Mouse (Mus musculus): ENCODE data around the gene Kirrel3. TPM values are rescaled to one million over a fixed set of nuclear protein-coding genes. Genes with fewer than 3 reads are reported as not detected.

Kirrel3 gene
- polyA plus RNA-seq, 1 experiment from 2014 or later: 6.0 TPM

- DNase-seq (ENCODE audit: low spot score, missing footprints) (peak; percentile 87), ATAC-seq (ENCODE audit: low FRiP score) (no peak)
- peaks cover 4% of the 10 kb centered on the region for H3K4me1 ChIP-seq (ENCODE audit: control insufficient read depth, insufficient read depth, low read length)
- no peaks in the 10 kb centered on the region for H3K9me3 ChIP-seq (ENCODE audit: control insufficient read depth, low read length)
- no peaks in the 10 kb centered on the region for H3K27me3 ChIP-seq (ENCODE audit: control insufficient read depth, insufficient read depth, low read length)
- H3K36me3 ChIP-seq (ENCODE audit: control insufficient read depth, insufficient read depth, low read length): no peaks in the 10 kb centered on the region
- H3K9ac ChIP-seq (ENCODE audit: low read length): no peak overlapping the region
- no peak overlapping the region for H3K4me3 ChIP-seq (ENCODE audit: low read depth, low read length)
- WGBS: 83% methylated on average over 5 of the region's 5 CpGs
- H3K4me2 ChIP-seq: no peak overlapping the region
- H3K27ac ChIP-seq (ENCODE audit: low read depth, low read length): no peak overlapping the region
Measured at GRCm38 (mm10) chr9:34752076-34752800, 266.5 kb downstream of the Kirrel3 start.

- ATAC-seq (ENCODE audit: low FRiP score) (no peak), DNase-seq (ENCODE audit: low spot score, missing footprints) (peak; percentile 93)
- Histone ChIP-seq H3K36me3 (ENCODE audit: control insufficient read depth, insufficient read depth, low read length) (no peaks in the 10 kb centered on the region), H3K4me1 (ENCODE audit: control insufficient read depth, insufficient read depth, low read length) (peaks cover 4% of the 10 kb centered on the region), H3K9ac (ENCODE audit: low read length) (no peak overlapping the region), H3K9me3 (ENCODE audit: control insufficient read depth, low read length) (no peaks in the 10 kb centered on the region), H3K27me3 (ENCODE audit: control insufficient read depth, insufficient read depth, low read length) (no peaks in the 10 kb centered on the region), H3K4me3 (ENCODE audit: low read depth, low read length) (no peak overlapping the region), H3K4me2 (no peak overlapping the region), H3K27ac (ENCODE audit: low read depth, low read length) (no peak overlapping the region)
- WGBS: 29% methylated on average over 4 of the region's 4 CpGs
Measured at GRCm38 (mm10) chr9:34752801-34753170, 267.1 kb downstream of the Kirrel3 start.

DNA sequence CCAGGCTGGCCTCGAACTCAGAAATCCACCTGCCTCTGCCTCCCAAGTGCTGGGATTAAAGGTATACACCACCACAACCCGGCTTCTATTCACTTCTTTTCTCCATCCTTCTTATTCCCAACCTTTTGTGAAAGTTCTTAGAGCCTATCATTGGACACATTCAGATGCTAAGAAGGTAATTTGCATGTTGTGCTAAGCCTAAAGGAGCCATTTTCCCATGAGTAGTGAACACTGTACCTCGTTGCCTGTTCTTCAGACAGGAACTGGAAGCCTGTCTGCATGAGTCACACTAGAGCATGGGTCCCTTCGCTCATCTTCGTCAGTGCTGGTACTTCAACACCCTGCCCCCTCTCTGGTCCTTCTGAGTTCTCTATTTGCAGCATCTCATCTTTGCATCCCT, 268.2 kb downstream of the Kirrel3 start:
- no peak for DNase-seq (ENCODE audit: low spot score, missing footprints)
- peak overlapping the region; percentile 58 for H3K27ac ChIP-seq (ENCODE audit: low read depth, low read length)
- H3K9ac ChIP-seq (ENCODE audit: low read length): no peak overlapping the region
- 62% methylated on average over 5 of the region's 5 CpGs for WGBS
- ATAC-seq (ENCODE audit: low FRiP score): no peak
- H3K4me3 ChIP-seq (ENCODE audit: low read depth, low read length): no peak overlapping the region
- H3K4me2 ChIP-seq: no peak overlapping the region
- H3K9me3 ChIP-seq (ENCODE audit: control insufficient read depth, low read length): no peaks in the 10 kb centered on the region
- no peaks in the 10 kb centered on the region for H3K27me3 ChIP-seq (ENCODE audit: control insufficient read depth, insufficient read depth, low read length)
- H3K36me3 ChIP-seq (ENCODE audit: control insufficient read depth, insufficient read depth, low read length): no peaks in the 10 kb centered on the region
- peaks cover 4% of the 10 kb centered on the region for H3K4me1 ChIP-seq (ENCODE audit: control insufficient read depth, insufficient read depth, low read length)

DNA sequence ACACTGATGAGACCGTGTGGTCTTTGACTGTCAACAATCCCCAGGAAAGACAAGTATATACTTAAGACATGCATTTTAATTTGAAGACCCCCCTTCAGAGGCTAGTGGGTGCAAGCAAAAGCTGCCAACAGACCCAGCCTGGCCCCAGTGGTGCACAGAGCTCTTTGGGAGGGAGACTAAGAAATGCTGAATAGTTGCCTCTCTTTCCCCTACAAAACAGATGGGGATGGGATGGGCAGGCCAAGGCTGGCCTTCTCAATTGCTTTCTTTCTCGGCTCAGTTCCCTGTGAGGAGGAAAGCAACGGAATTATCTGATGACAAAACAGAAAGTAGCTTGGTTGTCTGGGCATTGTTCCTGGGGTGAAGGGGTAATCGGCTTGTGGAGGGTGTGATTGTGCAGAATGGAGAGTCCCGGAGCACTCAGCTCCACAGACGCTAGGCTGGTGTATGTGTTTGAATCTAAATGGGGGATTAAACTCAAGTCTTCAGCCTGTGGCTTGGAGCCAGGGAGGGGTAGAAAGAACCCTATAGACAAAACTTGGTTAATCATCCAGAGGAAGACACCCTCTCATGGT, 268.9 kb downstream of the Kirrel3 start:
- DNase-seq (ENCODE audit: low spot score, missing footprints): peak; percentile 91
- no peak overlapping the region for H3K4me3 ChIP-seq (ENCODE audit: low read depth, low read length)
- 17% methylated on average over 6 of the region's 6 CpGs for WGBS
- no peaks in the 10 kb centered on the region for H3K27me3 ChIP-seq (ENCODE audit: control insufficient read depth, insufficient read depth, low read length)
- no peak overlapping the region for H3K9ac ChIP-seq (ENCODE audit: low read length)
- no peaks in the 10 kb centered on the region for H3K36me3 ChIP-seq (ENCODE audit: control insufficient read depth, insufficient read depth, low read length)
- peak overlapping the region; percentile 58 for H3K27ac ChIP-seq (ENCODE audit: low read depth, low read length)
- H3K9me3 ChIP-seq (ENCODE audit: control insufficient read depth, low read length): no peaks in the 10 kb centered on the region
- no peak overlapping the region for H3K4me2 ChIP-seq
- peak; percentile 91 for ATAC-seq (ENCODE audit: low FRiP score)
- peaks cover 4% of the 10 kb centered on the region for H3K4me1 ChIP-seq (ENCODE audit: control insufficient read depth, insufficient read depth, low read length)

DNA sequence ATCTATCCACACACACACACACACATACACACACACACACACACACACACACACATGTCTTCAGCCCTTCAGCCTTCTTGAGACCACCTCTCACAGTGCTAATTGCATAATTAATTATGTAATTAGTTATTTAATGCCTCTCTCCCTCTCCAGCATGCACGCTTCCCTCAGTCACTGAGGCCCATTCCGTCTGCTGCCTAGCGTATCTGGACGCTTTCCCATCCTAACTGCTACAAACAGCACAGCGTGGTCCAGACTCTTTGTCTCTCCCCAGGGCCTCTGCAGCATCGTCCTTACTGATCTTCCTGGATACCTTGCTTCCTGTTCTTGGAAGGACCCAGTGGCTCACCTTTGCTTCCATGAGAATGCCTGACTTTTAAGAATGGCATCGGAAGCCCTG, 270.4 kb downstream of the Kirrel3 start:
- H3K9ac ChIP-seq (ENCODE audit: low read length): no peak overlapping the region
- H3K4me3 ChIP-seq (ENCODE audit: low read depth, low read length): no peak overlapping the region
- no peak overlapping the region for H3K27ac ChIP-seq (ENCODE audit: low read depth, low read length)
- no peaks in the 10 kb centered on the region for H3K36me3 ChIP-seq (ENCODE audit: control insufficient read depth, insufficient read depth, low read length)
- H3K4me2 ChIP-seq: no peak overlapping the region
- WGBS: 93% methylated on average over 7 of the region's 7 CpGs
- H3K9me3 ChIP-seq (ENCODE audit: control insufficient read depth, low read length): no peaks in the 10 kb centered on the region
- peaks cover 4% of the 10 kb centered on the region for H3K4me1 ChIP-seq (ENCODE audit: control insufficient read depth, insufficient read depth, low read length)
- no peak for ATAC-seq (ENCODE audit: low FRiP score)
- DNase-seq (ENCODE audit: low spot score, missing footprints): no peak
- H3K27me3 ChIP-seq (ENCODE audit: control insufficient read depth, insufficient read depth, low read length): no peaks in the 10 kb centered on the region

DNA sequence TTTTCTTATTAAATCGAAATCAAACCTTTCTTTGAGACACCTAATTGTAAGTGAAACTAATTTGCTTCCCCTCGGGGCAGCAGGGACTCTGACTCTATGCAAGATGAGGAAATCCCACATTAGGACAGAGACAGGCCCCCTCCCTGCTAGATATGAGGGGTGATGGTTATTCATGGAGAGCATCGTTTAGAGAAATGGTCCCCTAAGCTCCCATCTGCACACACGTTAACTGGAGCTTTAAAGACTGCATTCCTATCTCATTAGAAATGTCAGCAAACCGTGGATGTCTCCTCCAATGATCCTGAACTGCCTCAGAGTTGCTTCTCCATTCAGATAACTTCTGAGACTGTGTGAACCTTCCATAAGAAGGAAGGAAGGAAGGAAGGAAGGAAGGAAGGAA, 273.2 kb downstream of the Kirrel3 start:
- ATAC-seq (ENCODE audit: low FRiP score): no peak
- H3K9me3 ChIP-seq (ENCODE audit: control insufficient read depth, low read length): no peaks in the 10 kb centered on the region
- no peak overlapping the region for H3K4me2 ChIP-seq
- DNase-seq (ENCODE audit: low spot score, missing footprints): no peak
- H3K36me3 ChIP-seq (ENCODE audit: control insufficient read depth, insufficient read depth, low read length): no peaks in the 10 kb centered on the region
- peaks cover 4% of the 10 kb centered on the region for H3K4me1 ChIP-seq (ENCODE audit: control insufficient read depth, insufficient read depth, low read length)
- H3K27me3 ChIP-seq (ENCODE audit: control insufficient read depth, insufficient read depth, low read length): no peaks in the 10 kb centered on the region
- WGBS: 56% methylated on average over 5 of the region's 5 CpGs
- H3K27ac ChIP-seq (ENCODE audit: low read depth, low read length): no peak overlapping the region
- H3K9ac ChIP-seq (ENCODE audit: low read length): no peak overlapping the region
- no peak overlapping the region for H3K4me3 ChIP-seq (ENCODE audit: low read depth, low read length)

GRCm38 (mm10) chr9:34760521-34760920, 274.8 kb downstream of the Kirrel3 start:
- no peaks in the 10 kb centered on the region; the same call in 1 of the 2 replicates for H3K4me1 ChIP-seq (ENCODE audit: control insufficient read depth, insufficient read depth, low read length)
- no peaks in the 10 kb centered on the region for H3K36me3 ChIP-seq (ENCODE audit: control insufficient read depth, insufficient read depth, low read length)
- no peak overlapping the region for H3K4me2 ChIP-seq
- DNase-seq (ENCODE audit: low spot score, missing footprints) (no peak), ATAC-seq (ENCODE audit: low FRiP score) (no peak)
- H3K4me3 ChIP-seq (ENCODE audit: low read depth, low read length): no peak overlapping the region
- H3K27ac ChIP-seq (ENCODE audit: low read depth, low read length): no peak overlapping the region
- no peaks in the 10 kb centered on the region for H3K9me3 ChIP-seq (ENCODE audit: control insufficient read depth, low read length)
- H3K9ac ChIP-seq (ENCODE audit: low read length): no peak overlapping the region
- 48% methylated on average over 3 of the region's 3 CpGs for WGBS
- no peaks in the 10 kb centered on the region for H3K27me3 ChIP-seq (ENCODE audit: control insufficient read depth, insufficient read depth, low read length)

GRCm38 (mm10) chr9:34766792-34767623, 281.3 kb downstream of the Kirrel3 start:
- no peaks in the 10 kb centered on the region for H3K36me3 ChIP-seq (ENCODE audit: control insufficient read depth, insufficient read depth, low read length)
- H3K4me1 ChIP-seq (ENCODE audit: control insufficient read depth, insufficient read depth, low read length): no peaks in the 10 kb centered on the region
- H3K4me3 ChIP-seq (ENCODE audit: low read depth, low read length): no peak overlapping the region
- DNase-seq (ENCODE audit: low spot score, missing footprints) (no peak), ATAC-seq (ENCODE audit: low FRiP score) (no peak)
- H3K27me3 ChIP-seq (ENCODE audit: control insufficient read depth, insufficient read depth, low read length): no peaks in the 10 kb centered on the region
- H3K27ac ChIP-seq (ENCODE audit: low read depth, low read length): no peak overlapping the region
- 38% methylated on average over 7 of the region's 7 CpGs for WGBS
- no peak overlapping the region for H3K4me2 ChIP-seq
- H3K9me3 ChIP-seq (ENCODE audit: control insufficient read depth, low read length): peaks cover 10% of the 10 kb centered on the region; the same call in 1 of the 2 replicates
- no peak overlapping the region for H3K9ac ChIP-seq (ENCODE audit: low read length)

- no peak overlapping the region for H3K27ac ChIP-seq (ENCODE audit: low read depth, low read length)
- ATAC-seq (ENCODE audit: low FRiP score) (no peak), DNase-seq (ENCODE audit: low spot score, missing footprints) (no peak)
- no peak overlapping the region for H3K4me2 ChIP-seq
- H3K4me3 ChIP-seq (ENCODE audit: low read depth, low read length): no peak overlapping the region
- no peaks in the 10 kb centered on the region for H3K36me3 ChIP-seq (ENCODE audit: control insufficient read depth, insufficient read depth, low read length)
- no peak overlapping the region for H3K9ac ChIP-seq (ENCODE audit: low read length)
- peaks cover 10% of the 10 kb centered on the region; the same call in 1 of the 2 replicates for H3K9me3 ChIP-seq (ENCODE audit: control insufficient read depth, low read length)
- H3K27me3 ChIP-seq (ENCODE audit: control insufficient read depth, insufficient read depth, low read length): no peaks in the 10 kb centered on the region
- 89% methylated on average over 2 of the region's 2 CpGs for WGBS
- H3K4me1 ChIP-seq (ENCODE audit: control insufficient read depth, insufficient read depth, low read length): no peaks in the 10 kb centered on the region
Measured at GRCm38 (mm10) chr9:34768961-34769360, 283.3 kb downstream of the Kirrel3 start.

All from midbrain, embryonic 11.5 days (tissue).